Mouse (Mus musculus) heart, adult 2 months (tissue): Measurements from ENCODE around the gene Rnf126.

ENCODE experiments used
- EP300 ChIP-seq: fragments of 200-500 bp; IDR thresholded peaks from 2 replicates; pipeline ENCODE4 v1.6.1; 2011; ENCODE audit warnings: low read depth, low read length, control low read depth; ENCODE audit not compliant: insufficient read depth
- POLR2A ChIP-seq: fragments of 200-500 bp; IDR thresholded peaks from 2 replicates; pipeline ENCODE4 v1.6.1; 2011; ENCODE audit warnings: mild to moderate bottlenecking, low read depth, low read length, control low read depth; ENCODE audit not compliant: insufficient read depth

GRCm38 (mm10) chr10:79767372-79768244 lies 856 bp upstream of the Rnf126 start:
- no peak for TF ChIP-seq POLR2A
- TF ChIP-seq EP300: no peak
